28 mouse cellular contexts compared by ENCODE assay signal in the genomic region with DNA sequence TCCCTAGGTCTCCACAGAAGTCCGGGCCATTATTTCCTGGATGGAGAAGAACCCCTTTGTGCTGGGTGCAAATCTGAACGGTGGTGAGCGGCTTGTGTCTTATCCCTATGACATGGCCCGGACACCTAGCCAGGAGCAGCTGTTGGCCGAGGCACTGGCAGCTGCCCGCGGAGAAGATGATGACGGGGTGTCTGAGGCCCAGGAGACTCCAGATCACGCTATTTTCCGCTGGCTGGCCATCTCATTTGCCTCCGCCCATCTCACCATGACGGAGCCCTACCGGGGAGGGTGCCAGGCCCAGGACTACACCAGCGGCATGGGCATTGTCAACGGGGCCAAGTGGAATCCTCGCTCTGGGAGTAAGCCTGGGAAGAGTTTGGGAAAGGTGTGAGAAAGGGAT. TPM values are rescaled to one million over a fixed set of nuclear protein-coding genes. Genes with fewer than 3 reads are reported as not detected.
DNase-seq lines count a peak whose midpoint lies in the region; TF ChIP-seq lines count a peak whose summit lies in the region.
"Had no signal": no experiment of that assay in that cellular context is flagged by ENCODE, and none has a peak within 500 bp of the region (broad histone marks: within the 10 kb centered on the region; RNA-seq: fewer than 3 reads in every experiment).

No protein-coding gene starts in this region.

- no peaks in the 10 kb centered on the region for H3K4me1 ChIP-seq in kidney, adult 2 months (ENCODE audit: control insufficient read depth, insufficient read depth, low read length)
- H3K4me1 ChIP-seq: embryonic facial prominence, embryonic 12.5 days; heart, embryonic 12.5 days; heart, embryonic 15.5 days had no signal

- DNase-seq in kidney, postnatal 10 days, result peak; percentile 9
- DNase-seq in kidney, adult 2 months, result no peak
- peak; percentile 42 for DNase-seq in gastrocnemius, postnatal 10 days
- DNase-seq in skeletal muscle tissue, adult 2 months (ENCODE audit: low read depth, low spot score), result peak; percentile 77
- no peak for DNase-seq in adrenal gland, postnatal 25 days
- DNase-seq in retina, postnatal 1 day, result no peak
- DNase-seq: adrenal gland, adult 8-10 months; adrenal gland, postnatal 36 days; B cell, adult 2 months; cerebellum, adult 9-10 months; forebrain, postnatal 0 days; heart, adult 18-20 months; heart, postnatal 10 days; heart, postnatal 36 days; kidney, adult 18-20 months had no signal

- H3K36me3 ChIP-seq in kidney, adult 2 months (ENCODE audit: control insufficient read depth, insufficient read depth, low read length), result no peaks in the 10 kb centered on the region

- 90% methylated on average over 16 of the region's 16 CpGs for whole genome bisulfite sequencing in kidney, adult 2 months

- H3K27me3 ChIP-seq in kidney, adult 2 months (replicated peaks; ENCODE audit: control insufficient read depth, insufficient read depth, low read length), result no peaks in the 10 kb centered on the region
- H3K27me3 ChIP-seq: embryonic facial prominence, embryonic 12.5 days; embryonic facial prominence, embryonic 15.5 days; heart, embryonic 12.5 days; heart, embryonic 15.5 days had no signal

- TF ChIP-seq POLR2A in kidney, adult 2 months (IDR thresholded peaks at IDR 0.05; ENCODE audit: low read depth, low read length), result no peak

- H3K27ac ChIP-seq in kidney, adult 2 months (ENCODE audit: insufficient read depth, low read depth, low read length), result no peak overlapping the region
- H3K27ac ChIP-seq: embryonic facial prominence, embryonic 12.5 days; embryonic facial prominence, embryonic 15.5 days; heart, embryonic 15.5 days; hindbrain, embryonic 10.5 days; hindbrain, embryonic 14.5 days; hindbrain, postnatal 0 days had no signal

- TF ChIP-seq CTCF in kidney, adult 2 months (conservative IDR thresholded peaks at IDR 0.05; ENCODE audit: insufficient read depth, insufficient read length, low read depth, low read length), result no peak

- H3K4me3 ChIP-seq in kidney, adult 2 months (ENCODE audit: insufficient read depth, low read depth, low read length), result no peak overlapping the region
- H3K4me3 ChIP-seq: embryonic facial prominence, embryonic 12.5 days; embryonic facial prominence, embryonic 15.5 days; heart, embryonic 12.5 days; heart, embryonic 15.5 days; hindbrain, embryonic 10.5 days had no signal

RNA-seq across cellular contexts. Expression of a gene that starts 8.0 kb away (rescaled TPM):
- polyA plus RNA-seq in kidney, adult 2 months (2012; rRNA removed), result 50.2 and 70.7 TPM in 2 replicates
- total RNA-seq in gastrocnemius, postnatal 10 days (2021), result 10 to 100 TPM; 36.7 to 45.4 TPM
- total RNA-seq in adrenal gland, postnatal 25 days (2021), result 33.6 and 42.2 TPM in 2 replicates

RNA-seq across cellular contexts. Expression of a gene that starts 8.3 kb away (rescaled TPM):
- polyA plus RNA-seq in kidney, adult 2 months (2012; rRNA removed), result 91.4 and 96.7 TPM in 2 replicates
- total RNA-seq in gastrocnemius, postnatal 10 days (2021), result 10 to 100 TPM; 46.5 to 59.8 TPM
- total RNA-seq in adrenal gland, postnatal 25 days (2021), result 399 and 434 TPM in 2 replicates
- total RNA-seq: common myeloid progenitor, adult 5-6 weeks; MEL had no signal

RNA-seq across cellular contexts. Expression of a gene that starts 28.5 kb away (rescaled TPM):
- 5.1 and 5.3 TPM in 2 replicates for polyA plus RNA-seq in kidney, adult 2 months (2012; rRNA removed)
- total RNA-seq in gastrocnemius, postnatal 10 days (2021), result not detected
- not detected in 2 replicates for total RNA-seq in adrenal gland, postnatal 25 days (2021)
- total RNA-seq: adrenal gland, postnatal 36 days; common myeloid progenitor, adult 5-6 weeks; forebrain, postnatal 0 days; hindbrain, postnatal 0 days; MEL had no signal
- polyA plus RNA-seq: activated CD4-positive, CD25-positive, alpha-beta regulatory T cell, adult 4 months; forebrain, embryonic 14.5 days; forebrain, postnatal 0 days; frontal cortex, adult 2 months; hindbrain, embryonic 14.5 days; hindbrain, postnatal 0 days; inflammation-experienced regulatory T-cells, adult 6 months had no signal

RNA-seq across cellular contexts. Expression of a gene that starts 32.3 kb away (rescaled TPM):
- 14.7 and 19.5 TPM in 2 replicates for polyA plus RNA-seq in kidney, adult 2 months (2012; rRNA removed)
- 1 to 10 TPM; 4.3 to 8.7 TPM for total RNA-seq in gastrocnemius, postnatal 10 days (2021)
- total RNA-seq in adrenal gland, postnatal 25 days (2021), result 12.0 and 13.8 TPM in 2 replicates

Comparison
In these comparisons a context has a peak if more than half of its experiments do, and no peak if none do; other contexts are left out.
1. DNase-seq: peak in kidney, postnatal 10 days (single experiment), gastrocnemius, postnatal 10 days (single experiment) and skeletal muscle tissue, adult 2 months (single experiment); none in kidney, adult 2 months (single experiment), adrenal gland, postnatal 25 days (single experiment) and retina, postnatal 1 day (single experiment).